Mouse (Mus musculus): Measurements from ENCODE around the gene Aff4.

Gene Aff4

GRCm38 (mm10) chr11:53458996-53459395 lies 108.4 kb downstream of the Aff4 start:
- no peak for DNase-seq (ENCODE audit: low spot score)

DNA sequence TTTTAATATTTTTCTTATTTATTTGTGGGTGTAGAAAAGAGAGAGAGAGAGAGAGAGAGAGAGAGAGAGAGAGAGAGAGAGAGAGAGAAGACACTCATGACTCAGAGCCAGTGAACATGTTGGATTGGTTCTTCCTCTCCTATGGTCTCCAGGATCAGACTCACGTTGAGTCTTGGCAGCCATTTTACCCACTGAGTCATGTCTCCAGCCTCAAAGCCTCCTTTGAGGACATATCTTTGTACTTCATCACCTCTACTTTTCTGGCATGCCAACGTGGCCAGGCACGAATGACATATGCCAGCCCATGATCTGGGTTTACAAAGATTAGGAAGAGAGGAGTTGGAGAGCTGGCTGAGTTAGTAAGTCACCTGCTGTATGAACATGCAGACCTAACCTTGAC lies 109.6 kb downstream of the Aff4 start:
- no peak for DNase-seq (ENCODE audit: low spot score)

GRCm38 (mm10) chr11:53461727-53462126 lies 111.1 kb downstream of the Aff4 start:
- no peak for DNase-seq (ENCODE audit: low spot score)

DNA sequence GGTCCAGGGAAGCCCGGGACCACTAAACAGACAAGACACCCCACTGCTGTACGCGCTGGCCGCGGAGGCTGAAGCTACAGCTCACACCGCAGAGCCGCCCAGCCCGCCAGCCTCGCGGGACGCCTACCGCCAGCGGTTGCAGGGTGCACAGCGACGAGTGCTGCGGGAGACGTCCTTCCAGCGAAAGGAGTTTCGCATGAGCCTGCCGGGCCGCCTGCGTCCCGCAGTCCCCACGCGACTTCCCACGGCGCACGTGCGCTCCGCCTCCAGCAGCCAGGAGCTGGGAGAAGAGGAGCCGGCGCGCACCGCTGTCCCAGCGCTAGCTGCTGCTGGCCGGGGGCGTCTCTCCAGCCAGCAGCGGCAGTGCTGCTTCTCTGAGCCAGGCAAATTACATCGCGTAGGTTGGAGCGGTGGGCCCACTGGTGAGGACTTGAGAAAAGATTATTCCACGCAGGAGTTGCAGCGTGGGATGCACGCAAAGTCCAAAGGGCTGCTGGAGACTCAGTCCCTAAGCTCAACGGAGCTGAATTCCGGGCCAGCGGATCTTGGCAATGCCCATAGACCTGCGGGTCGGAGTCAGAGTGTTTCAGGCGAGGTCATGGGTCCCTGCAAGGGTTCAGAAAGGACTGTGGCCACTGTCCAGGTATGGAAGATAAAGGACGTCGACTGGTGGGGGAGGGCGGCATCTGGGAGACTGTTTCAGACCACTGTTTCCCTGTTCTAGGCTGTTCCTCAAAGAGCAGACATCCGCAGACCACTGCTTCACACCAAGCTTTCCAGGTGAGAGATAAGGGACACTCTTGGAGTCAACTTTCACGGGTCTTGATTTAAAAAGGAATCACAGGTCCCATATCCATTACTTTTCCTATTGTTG lies 113.2 kb downstream of the Aff4 start:
- no peak for DNase-seq (ENCODE audit: low spot score)

DNA sequence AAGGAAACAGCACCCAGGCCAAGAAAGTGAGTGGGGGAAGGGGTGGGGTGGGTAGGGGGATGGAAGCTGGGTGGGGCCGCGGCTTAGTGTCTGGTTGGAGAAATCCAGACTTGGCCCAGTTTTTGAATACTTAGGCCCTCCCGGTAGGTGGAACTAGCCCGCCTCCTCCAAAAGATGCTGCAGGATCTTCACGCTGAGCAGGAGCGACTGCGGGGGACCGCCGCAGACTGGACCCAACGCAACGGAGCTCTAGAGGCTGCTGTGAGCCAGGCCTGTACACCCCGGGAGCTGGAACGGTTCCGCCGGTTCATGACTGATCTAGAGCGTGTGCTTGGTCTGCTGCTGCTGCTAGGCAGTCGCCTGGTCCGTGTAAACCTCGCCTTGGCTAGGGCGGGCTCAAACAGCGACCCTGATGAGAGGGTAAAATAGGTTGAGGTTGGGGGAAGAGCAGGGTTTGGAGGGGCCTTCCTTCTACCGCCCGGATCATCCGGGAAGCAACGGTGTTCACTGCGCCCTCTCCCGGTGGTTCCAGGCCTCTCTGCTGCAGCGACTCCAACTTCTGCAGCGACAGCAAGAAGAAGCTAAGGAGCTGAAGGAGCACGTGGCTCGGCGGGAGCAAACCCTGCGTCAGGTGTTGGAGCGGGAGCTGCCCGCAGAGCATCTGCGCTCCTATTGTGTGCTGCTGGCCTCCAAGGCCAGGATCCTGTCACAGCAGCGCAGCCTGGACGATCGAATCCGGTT lies 115.8 kb downstream of the Aff4 start:
- DNase-seq (ENCODE audit: low spot score), result peak; percentile 70

DNA sequence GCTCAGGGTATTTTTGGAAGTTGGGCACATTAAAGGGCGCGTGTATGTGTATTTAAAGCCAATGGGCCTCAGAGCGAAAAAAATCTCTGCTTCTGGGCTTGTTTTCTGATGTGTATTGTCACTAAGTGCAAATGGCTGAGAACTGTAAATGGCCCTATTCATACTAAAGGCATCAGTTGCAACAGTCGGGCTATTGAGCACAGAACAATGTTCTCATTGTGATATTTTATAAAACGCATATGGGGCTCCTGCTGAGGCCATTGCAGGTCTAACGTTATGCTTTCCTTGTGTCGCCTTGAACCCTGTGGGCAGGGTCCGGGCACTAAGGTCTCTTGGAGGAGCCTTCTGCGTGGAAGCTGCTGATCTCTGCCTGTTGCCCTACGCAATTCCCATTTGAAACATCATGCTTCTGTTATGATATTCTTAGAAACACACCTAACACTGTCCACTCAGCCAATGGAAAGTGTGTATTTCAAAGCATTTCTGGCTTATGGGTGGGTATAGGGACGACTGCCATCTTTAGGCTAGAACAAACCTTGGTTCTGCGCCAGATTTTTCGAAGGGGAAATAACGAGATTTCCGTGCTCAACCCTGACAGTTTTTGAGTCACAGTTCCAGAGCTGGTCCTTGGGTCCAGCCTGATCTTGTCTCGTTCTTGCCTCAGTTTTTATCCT lies 118.8 kb downstream of the Aff4 start:
- DNase-seq (ENCODE audit: low spot score), result peak; percentile 39

DNA sequence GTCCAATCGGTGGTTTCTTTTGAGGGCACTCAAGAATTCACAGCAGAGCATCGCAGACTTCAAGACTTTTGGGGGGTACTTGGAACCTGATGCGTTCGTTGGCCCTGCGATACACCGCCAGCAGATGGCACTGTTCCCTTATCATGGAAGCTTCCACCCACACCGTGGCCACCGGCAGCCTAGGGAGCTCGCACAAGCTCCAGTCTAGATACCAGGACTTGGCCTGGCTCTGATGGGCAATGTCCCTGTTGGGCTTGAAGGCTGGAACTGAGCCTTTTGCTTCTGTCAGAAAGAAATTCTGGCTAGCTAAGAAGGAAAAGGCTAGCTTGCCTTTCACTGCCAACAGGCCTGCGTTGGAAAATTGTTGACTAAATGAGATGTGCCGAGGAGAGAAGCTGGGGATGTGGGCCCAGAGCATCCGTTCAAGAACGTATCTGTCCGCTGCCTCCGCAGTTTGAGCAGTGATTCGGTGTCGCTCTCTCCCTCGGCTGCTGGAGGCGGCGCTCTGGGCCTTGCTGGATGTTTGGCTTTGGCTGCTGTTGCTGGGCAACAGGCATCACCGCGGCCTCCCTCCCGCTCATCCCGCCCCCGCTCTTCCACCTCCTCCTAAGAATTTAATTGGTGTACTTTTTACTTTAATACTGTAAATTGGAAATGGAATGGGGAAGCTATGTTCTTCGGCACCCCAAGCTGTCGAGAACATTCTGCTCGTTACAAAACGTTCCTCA lies 119.5 kb downstream of the Aff4 start, which contains the start of gene Gm9837:
TSS of gene Gm9837 (minus strand) at position 512 of the 728 bp plus-strand sequence.
- DNase-seq (ENCODE audit: low spot score), result peak; percentile 88
